In genomic region chr8:122711891-122712365, GRCm38 (mm10) we compare ENCODE assay signal across 9 mouse cellular contexts. TPM values are rescaled to one million over a fixed set of nuclear protein-coding genes. Genes with fewer than 3 reads are reported as not detected.
A peak's percentile ranks its signal among the peaks of the same experiment; 100 is the strongest.
DNase-seq lines count a peak whose midpoint lies in the region; ATAC-seq lines count a peak whose summit lies in the region.
"Had no signal": no experiment of that assay in that cellular context is flagged by ENCODE, and none has a peak within 500 bp of the region (broad histone marks: within the 10 kb centered on the region; RNA-seq: fewer than 3 reads in every experiment).

No protein-coding gene starts in this region.

- ATAC-seq in hindbrain, embryonic 13.5 days (ENCODE audit: low FRiP score) = no peak
- ATAC-seq in heart, embryonic 16.5 days (replicated peaks; ENCODE audit: extremely low read depth, insufficient read depth, low FRiP score) = peak; percentile 66
- peak; percentile 87 for ATAC-seq in liver, embryonic 13.5 days (ENCODE audit: low read depth)
- ATAC-seq in stomach, embryonic 16.5 days (ENCODE audit: insufficient read depth, low FRiP score) = peak; percentile 65; the same call in 1 of the 2 replicates
- no peak for ATAC-seq in inflammation-experienced regulatory T-cells, adult 6 months

- WGBS in hindbrain, embryonic 13.5 days = 80% methylated on average over 11 of the region's 11 CpGs
- WGBS in hindbrain, embryonic 10.5 days = 84% methylated on average over 11 of the region's 11 CpGs
- WGBS in heart, embryonic 16.5 days = 27% methylated on average over 11 of the region's 11 CpGs
- WGBS in liver, embryonic 13.5 days (ENCODE audit: insufficient replicate concordance) = 10% methylated on average over 11 of the region's 11 CpGs
- 52% methylated on average over 11 of the region's 11 CpGs for WGBS in stomach, embryonic 16.5 days

- intact Hi-C loops in left cerebral cortex, postnatal 14 days (cut with DNase I) = no loop called here

- no peak overlapping the region for H3K9ac ChIP-seq in hindbrain, embryonic 13.5 days
- no peak overlapping the region for H3K9ac ChIP-seq in heart, embryonic 16.5 days (ENCODE audit: low read length)
- peak overlapping the region; percentile 54 for H3K9ac ChIP-seq in liver, embryonic 13.5 days
- H3K9ac ChIP-seq in stomach, embryonic 16.5 days (ENCODE audit: low read length) = no peak overlapping the region
- H3K9ac ChIP-seq: embryonic facial prominence, embryonic 13.5 days had no signal

- no peaks in the 10 kb centered on the region for H3K36me3 ChIP-seq in hindbrain, embryonic 13.5 days
- H3K36me3 ChIP-seq in hindbrain, embryonic 10.5 days = no peaks in the 10 kb centered on the region
- H3K36me3 ChIP-seq in heart, embryonic 16.5 days (ENCODE audit: control insufficient read depth, insufficient read depth) = no peaks in the 10 kb centered on the region
- no peaks in the 10 kb centered on the region for H3K36me3 ChIP-seq in liver, embryonic 13.5 days
- no peaks in the 10 kb centered on the region for H3K36me3 ChIP-seq in stomach, embryonic 16.5 days (ENCODE audit: control insufficient read depth, insufficient read depth, low read length)
- H3K36me3 ChIP-seq: embryonic facial prominence, embryonic 13.5 days had no signal

- H3K27ac ChIP-seq in hindbrain, embryonic 13.5 days = peak overlapping the region; percentile 18; the same call in 1 of the 2 replicates
- no peak overlapping the region for H3K27ac ChIP-seq in hindbrain, embryonic 10.5 days
- H3K27ac ChIP-seq in heart, embryonic 16.5 days (ENCODE audit: low read length) = peak overlapping the region; percentile 49; the same call in 1 of the 2 replicates
- H3K27ac ChIP-seq in liver, embryonic 13.5 days = peak overlapping the region; percentile 79
- H3K27ac ChIP-seq in stomach, embryonic 16.5 days (ENCODE audit: low read length) = no peak overlapping the region
- H3K27ac ChIP-seq: embryonic facial prominence, embryonic 13.5 days had no signal

- H3K4me3 ChIP-seq in hindbrain, embryonic 13.5 days = no peak overlapping the region
- H3K4me3 ChIP-seq in hindbrain, embryonic 10.5 days = no peak overlapping the region
- H3K4me3 ChIP-seq in heart, embryonic 16.5 days (ENCODE audit: low read length) = no peak overlapping the region
- 0 out of 2 replicates have a peak overlapping the region, but pooled peaks have one; percentile 11 for H3K4me3 ChIP-seq in liver, embryonic 13.5 days (replicated peaks)
- no peak overlapping the region for H3K4me3 ChIP-seq in stomach, embryonic 16.5 days (replicated peaks; ENCODE audit: low read length)
- H3K4me3 ChIP-seq: embryonic facial prominence, embryonic 13.5 days had no signal

- peaks cover 11% of the 10 kb centered on the region; the same call in 1 of the 2 replicates for H3K27me3 ChIP-seq in hindbrain, embryonic 13.5 days
- peaks cover 37% of the 10 kb centered on the region; the same call in 1 of the 2 replicates for H3K27me3 ChIP-seq in hindbrain, embryonic 10.5 days (ENCODE audit: insufficient read depth, poor library complexity, severe bottlenecking)
- H3K27me3 ChIP-seq in heart, embryonic 16.5 days (ENCODE audit: control insufficient read depth, insufficient read depth, low read length) = peaks cover 2% of the 10 kb centered on the region; the same call in 1 of the 2 replicates
- H3K27me3 ChIP-seq in liver, embryonic 13.5 days = peaks cover 80% of the 10 kb centered on the region
- H3K27me3 ChIP-seq in stomach, embryonic 16.5 days (ENCODE audit: control insufficient read depth, insufficient read depth, low read length) = no peaks in the 10 kb centered on the region

- peaks cover 35% of the 10 kb centered on the region for H3K4me1 ChIP-seq in hindbrain, embryonic 13.5 days (replicated peaks)
- peaks cover 36% of the 10 kb centered on the region for H3K4me1 ChIP-seq in hindbrain, embryonic 10.5 days (replicated peaks)
- peaks cover 2% of the 10 kb centered on the region; the same call in 1 of the 2 replicates for H3K4me1 ChIP-seq in heart, embryonic 16.5 days (ENCODE audit: control insufficient read depth, insufficient read depth, low read length)
- peaks cover 61% of the 10 kb centered on the region for H3K4me1 ChIP-seq in liver, embryonic 13.5 days (replicated peaks)
- H3K4me1 ChIP-seq in stomach, embryonic 16.5 days (ENCODE audit: control insufficient read depth, insufficient read depth, low read length) = no peaks in the 10 kb centered on the region

- H3K9me3 ChIP-seq in hindbrain, embryonic 13.5 days = no peaks in the 10 kb centered on the region
- H3K9me3 ChIP-seq in hindbrain, embryonic 10.5 days = no peaks in the 10 kb centered on the region
- no peaks in the 10 kb centered on the region for H3K9me3 ChIP-seq in heart, embryonic 16.5 days (replicated peaks; ENCODE audit: control insufficient read depth, low read length)
- H3K9me3 ChIP-seq in liver, embryonic 13.5 days (replicated peaks) = no peaks in the 10 kb centered on the region
- H3K9me3 ChIP-seq in stomach, embryonic 16.5 days (replicated peaks; ENCODE audit: control insufficient read depth, low read length) = no peaks in the 10 kb centered on the region
- H3K9me3 ChIP-seq: embryonic facial prominence, embryonic 13.5 days had no signal

- no peak overlapping the region for H3K4me2 ChIP-seq in hindbrain, embryonic 13.5 days
- H3K4me2 ChIP-seq in heart, embryonic 16.5 days (ENCODE audit: low read depth, low read length) = no peak overlapping the region
- H3K4me2 ChIP-seq in liver, embryonic 13.5 days = peak overlapping the region; percentile 53
- H3K4me2 ChIP-seq in stomach, embryonic 16.5 days (ENCODE audit: low read depth, low read length) = no peak overlapping the region
- H3K4me2 ChIP-seq: embryonic facial prominence, embryonic 13.5 days had no signal

- DNase-seq in hindbrain, embryonic 10.5 days (ENCODE audit: low spot score) = no peak
- DNase-seq in liver, embryonic 13.5 days = no peak
- DNase-seq in left cerebral cortex, postnatal 14 days (ENCODE audit: low spot score in 2 of 2) = no peak
- DNase-seq in cerebellum, postnatal 25 days = no peak

RNA-seq across cellular contexts. Expression of gene Cbfa2t3, which starts 13.0 kb away (rescaled TPM):
- polyA plus RNA-seq in hindbrain, embryonic 13.5 days (2015; fragmentation: Nextera tagmentation; extraction: Ambion mirVana) = 27.2 and 30.2 TPM in 2 replicates
- polyA plus RNA-seq in hindbrain, embryonic 10.5 days (2016; fragmentation: Nextera tagmentation; extraction: Ambion mirVana) = 2.2 and 5.4 TPM in 2 replicates
- polyA plus RNA-seq in heart, embryonic 16.5 days (2015; fragmentation: Nextera tagmentation; extraction: Ambion mirVana) = 4.6 and 4.8 TPM in 2 replicates
- 4.5 and 5.7 TPM in 2 replicates for polyA plus RNA-seq in liver, embryonic 13.5 days (2015; fragmentation: Nextera tagmentation; extraction: Ambion mirVana)
- 3.2 and 4.1 TPM in 2 replicates for polyA plus RNA-seq in stomach, embryonic 16.5 days (2015; fragmentation: Nextera tagmentation; extraction: Ambion mirVana)
- 10 to 100 TPM; 27.2 to 29.7 TPM for total RNA-seq in left cerebral cortex, postnatal 14 days (2021)
- under 1 TPM; 0.31 to 0.54 (median 0.52) TPM for polyA plus RNA-seq in inflammation-experienced regulatory T-cells, adult 6 months (2017; shearing (Covaris generic))

Comparison
In these comparisons a context has a peak if more than half of its experiments do, and no peak if none do; other contexts are left out.
1. H3K27ac ChIP-seq: peak in hindbrain, embryonic 13.5 days (single experiment), heart, embryonic 16.5 days (single experiment) and liver, embryonic 13.5 days (single experiment); none in hindbrain, embryonic 10.5 days (single experiment) and stomach, embryonic 16.5 days (single experiment).
2. ATAC-seq: peak in heart, embryonic 16.5 days (single experiment), liver, embryonic 13.5 days (single experiment) and stomach, embryonic 16.5 days (single experiment); none in hindbrain, embryonic 13.5 days (single experiment) and inflammation-experienced regulatory T-cells, adult 6 months (single experiment).